Mouse (Mus musculus): ENCODE measurements around the gene Glod4.

Gene Glod4

DNA sequence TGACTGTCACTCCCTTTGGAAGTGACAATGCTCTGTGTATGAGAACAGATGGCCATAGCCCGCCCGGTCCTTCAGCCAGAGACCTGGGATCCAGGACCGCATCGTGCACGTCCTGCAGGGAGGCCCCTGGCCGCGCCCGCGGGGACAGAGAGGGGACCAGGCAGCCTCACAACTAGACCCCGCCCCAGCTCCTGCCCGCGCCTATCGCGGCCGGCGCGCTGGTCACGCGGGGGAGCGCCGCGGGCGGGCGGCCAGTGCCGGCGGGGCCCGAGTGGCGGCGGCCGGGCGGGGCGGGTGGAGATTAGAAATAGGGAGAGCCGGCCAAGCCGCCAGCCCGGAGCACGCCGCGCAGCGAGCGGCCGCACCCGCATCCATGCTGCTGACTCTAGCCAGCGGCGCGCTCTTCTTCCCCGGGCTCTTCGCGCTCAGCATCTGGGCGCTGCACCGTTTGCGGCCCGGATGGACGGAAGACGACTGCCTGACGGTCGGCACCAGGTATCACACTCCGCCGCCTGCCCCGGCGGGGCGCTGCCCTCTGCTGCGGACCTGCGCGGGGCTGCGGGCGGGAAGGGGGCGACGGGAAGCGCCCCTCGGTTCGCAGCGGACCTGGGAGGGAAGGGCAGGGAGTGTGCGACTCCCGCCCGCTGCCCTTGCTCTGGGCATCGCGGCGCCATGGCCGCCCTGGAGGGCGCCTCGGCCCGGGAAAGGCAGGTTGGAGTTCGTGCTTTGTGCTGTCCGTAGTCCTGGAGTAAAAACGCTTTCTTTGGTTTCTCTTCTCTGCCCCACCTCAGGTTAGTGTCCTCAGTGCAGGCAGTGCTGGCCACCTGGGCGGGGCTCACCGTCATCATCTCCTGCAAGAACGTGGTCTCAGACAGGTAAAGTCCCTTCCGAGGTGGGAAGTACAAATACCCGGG lies 41.5 kb downstream of the Glod4 start:
- DNase-seq (ENCODE audit: low spot score in 2 of 2) = peak; percentile 84 to 86

- DNase-seq (ENCODE audit: low spot score in 2 of 2) = no peak
Measured at GRCm38 (mm10) chr11:76196977-76197469, 46.5 kb downstream of the Glod4 start.

DNA sequence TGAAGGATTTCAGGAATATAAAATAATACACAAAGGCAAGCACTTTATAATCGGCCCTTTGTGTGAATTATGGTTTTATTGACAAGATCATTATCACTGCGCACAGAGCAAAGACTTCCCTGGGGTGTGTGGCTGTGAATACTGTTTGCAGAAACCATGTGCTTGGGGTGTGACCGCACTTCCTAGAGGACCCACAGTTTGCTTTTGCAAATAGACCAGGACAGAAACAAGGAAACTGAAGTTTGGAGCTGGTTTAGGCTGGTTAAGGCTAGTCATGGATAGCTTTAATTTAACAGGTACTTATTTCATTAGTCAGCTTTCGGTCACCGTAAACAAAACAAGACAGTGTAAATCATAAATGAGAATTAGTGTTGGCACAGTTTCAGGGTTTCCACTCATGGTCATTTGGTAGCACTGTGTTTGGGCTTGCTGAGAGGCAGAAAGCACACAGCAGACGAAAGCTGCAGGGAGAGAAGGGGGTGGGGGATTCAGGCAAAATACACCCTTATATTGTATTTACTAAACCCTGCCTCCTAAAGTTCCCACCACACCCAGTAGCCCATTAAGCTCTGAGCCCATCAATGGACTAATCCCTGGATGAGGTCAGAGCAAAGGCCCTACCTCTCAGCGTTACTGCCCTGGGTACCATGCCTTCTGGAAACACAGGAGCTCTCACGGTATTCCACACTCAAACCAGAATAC lies 47.1 kb downstream of the Glod4 start:
- no peak for DNase-seq (ENCODE audit: low spot score in 2 of 2)

- no peak for DNase-seq (ENCODE audit: low spot score in 2 of 2)
Measured at GRCm38 (mm10) chr11:76186908-76187307, 56.6 kb downstream of the Glod4 start.

GRCm38 (mm10) chr11:76183745-76184144 lies 59.8 kb downstream of the Glod4 start:
- no peak for DNase-seq (ENCODE audit: low spot score in 2 of 2)

- no peak for DNase-seq (ENCODE audit: low spot score in 2 of 2)
Measured at GRCm38 (mm10) chr11:76180146-76180540, 63.4 kb downstream of the Glod4 start.

- DNase-seq (ENCODE audit: low spot score in 2 of 2) = peak; percentile 82 to 86
Measured at GRCm38 (mm10) chr11:76179495-76180145, 63.9 kb downstream of the Glod4 start, which contains the start of the genes Vps53 and Fam57a. Gene Vps53, minus strand, starts transcription at chr11:76179647. Gene Fam57a, plus strand, starts transcription at chr11:76179671.

- DNase-seq (ENCODE audit: low spot score in 2 of 2) = peak in 1 of 2 experiments; percentile 23
Measured at GRCm38 (mm10) chr11:76178726-76179494, 64.6 kb downstream of the Glod4 start.

DNA sequence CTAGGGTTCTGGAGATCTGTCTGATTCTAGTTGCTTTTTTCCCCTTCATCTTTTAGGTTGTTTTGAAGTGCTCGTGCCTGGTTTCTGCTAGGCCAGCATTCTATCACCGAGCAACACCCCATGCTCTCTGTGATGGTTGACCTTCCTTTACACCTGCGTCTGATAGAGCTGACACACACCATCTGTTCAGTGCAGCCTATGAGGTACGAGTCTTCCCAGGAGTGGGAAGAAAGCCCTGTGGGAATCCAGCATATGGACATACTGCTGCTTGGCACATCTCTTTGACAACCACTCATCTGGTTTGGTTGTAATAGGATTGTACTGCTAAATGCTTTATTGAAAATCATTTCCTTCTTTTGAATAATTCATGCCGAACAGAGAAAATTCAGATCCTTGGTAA lies 73.3 kb downstream of the Glod4 start:
- DNase-seq (ENCODE audit: low spot score in 2 of 2) = no peak

DNA sequence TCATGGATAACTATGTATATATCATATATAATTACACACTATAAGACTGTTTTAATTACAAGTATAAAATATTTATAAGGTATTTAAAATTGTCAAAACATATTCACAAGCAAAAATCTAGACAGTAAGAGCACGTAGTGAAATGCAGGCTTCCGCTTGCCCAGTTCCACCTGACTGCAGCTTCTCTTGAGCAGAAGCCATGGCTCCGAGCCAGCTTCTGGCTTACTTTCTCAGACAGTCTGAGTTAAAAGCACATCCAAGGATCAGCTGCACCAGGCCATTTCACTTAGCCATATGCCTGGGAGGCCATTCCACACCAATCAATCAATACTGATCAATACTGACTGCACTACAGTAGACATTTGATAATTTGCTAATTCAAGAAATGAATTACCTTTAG lies 74.5 kb downstream of the Glod4 start:
- DNase-seq (ENCODE audit: low spot score in 2 of 2) = no peak

GRCm38 (mm10) chr11:76167079-76167765 lies 76.3 kb downstream of the Glod4 start:
- DNase-seq (ENCODE audit: low spot score in 2 of 2) = peak; percentile 36 to 71

DNA sequence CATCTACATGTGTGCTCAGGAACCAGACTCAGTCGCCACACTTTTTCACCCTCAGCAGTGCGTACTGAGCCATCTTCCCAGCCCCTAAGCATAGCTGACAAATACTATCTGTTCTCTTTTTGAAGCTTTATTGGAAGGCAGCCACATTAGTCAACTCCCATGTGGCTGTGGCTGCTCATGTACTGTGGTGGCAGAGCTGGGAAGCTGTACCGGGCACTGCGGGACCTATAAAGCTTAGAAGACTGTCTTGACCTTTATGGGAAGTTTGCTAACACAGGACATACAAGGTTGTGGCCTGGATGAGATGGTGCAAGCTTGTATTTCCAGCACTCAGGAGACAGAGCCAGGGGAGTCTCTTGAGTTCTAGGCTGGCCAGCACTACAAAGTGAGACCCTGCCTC lies 76.9 kb downstream of the Glod4 start:
- no peak for DNase-seq (ENCODE audit: low spot score in 2 of 2)

- no peak for DNase-seq (ENCODE audit: low spot score in 2 of 2)
Measured at GRCm38 (mm10) chr11:76160251-76160650, 83.3 kb downstream of the Glod4 start.

- DNase-seq (ENCODE audit: low spot score in 2 of 2) = no peak
Measured at GRCm38 (mm10) chr11:76158375-76158774, 85.2 kb downstream of the Glod4 start.

DNA sequence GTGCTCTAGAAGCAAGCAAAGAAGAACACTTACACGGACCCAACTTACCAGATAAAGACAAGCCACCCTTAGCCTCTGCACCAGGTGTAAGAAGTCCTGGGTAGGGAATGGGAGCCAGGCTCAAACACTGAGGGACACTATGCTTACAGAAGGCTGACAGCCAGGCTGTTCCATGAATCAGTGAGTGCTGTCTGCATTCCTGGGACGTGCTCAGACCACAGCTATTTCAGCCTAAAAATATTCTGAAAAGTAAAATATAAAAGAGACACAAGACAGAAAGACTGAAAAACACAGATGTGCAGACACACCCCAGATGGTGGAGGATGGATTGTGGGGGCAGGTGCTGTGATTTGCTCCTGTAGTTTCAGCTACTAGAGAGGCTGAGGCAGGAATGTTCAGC lies 88.7 kb downstream of the Glod4 start:
- no peak for DNase-seq (ENCODE audit: low spot score in 2 of 2)

DNA sequence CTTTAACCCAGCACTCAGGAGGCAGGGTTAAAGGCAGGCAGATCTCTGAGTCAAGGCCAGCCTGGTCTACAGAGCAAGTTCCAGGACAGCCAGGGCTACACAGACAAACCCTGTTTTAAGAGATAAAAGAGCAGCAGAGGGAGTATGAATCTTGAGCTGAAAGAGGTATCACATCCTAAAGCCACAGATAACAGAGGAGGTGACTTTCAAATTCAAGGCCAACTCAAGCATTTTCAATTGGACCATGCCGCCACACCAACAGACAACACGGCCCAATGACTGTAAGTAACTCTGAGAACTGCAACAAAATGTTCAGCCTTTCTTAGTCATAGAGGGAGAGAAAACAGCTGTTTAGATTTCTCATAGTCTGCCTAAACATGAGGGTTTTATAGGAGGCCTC lies 89.3 kb downstream of the Glod4 start:
- no peak for DNase-seq (ENCODE audit: low spot score in 2 of 2)

DNA sequence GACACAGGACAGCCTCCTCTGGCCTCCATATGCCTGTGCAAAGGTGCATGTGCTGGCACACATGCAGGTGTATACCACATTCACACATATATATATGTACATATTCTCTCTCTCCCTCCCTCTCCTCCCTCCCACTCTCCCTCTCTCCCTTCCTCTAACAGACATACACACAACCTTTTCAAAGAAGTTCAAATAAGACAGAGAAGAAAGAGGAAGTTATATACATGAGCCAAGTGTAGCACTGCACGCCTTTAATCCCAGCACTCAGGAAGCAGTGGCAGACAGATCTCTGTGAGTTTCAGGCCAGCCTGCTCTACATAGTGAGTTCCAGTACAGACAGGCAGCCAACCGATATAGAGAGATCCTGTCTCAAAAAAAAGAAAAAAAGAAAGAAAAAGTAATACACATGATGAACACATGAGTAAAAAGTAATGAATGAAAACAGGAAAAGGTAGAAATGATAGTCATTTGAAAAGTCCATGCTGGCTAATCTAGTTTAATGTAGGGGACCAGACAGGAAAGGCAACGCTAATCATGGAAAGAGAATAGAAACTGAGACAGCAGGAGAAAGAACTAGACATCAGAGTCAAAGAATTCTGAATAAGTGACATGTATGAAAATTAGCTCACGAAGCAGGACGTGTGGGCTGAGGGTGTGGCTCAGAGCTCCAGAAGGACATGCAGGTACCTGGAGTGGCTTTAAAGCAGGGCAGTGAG lies 90.1 kb downstream of the Glod4 start:
- no peak for DNase-seq (ENCODE audit: low spot score in 2 of 2)

DNA sequence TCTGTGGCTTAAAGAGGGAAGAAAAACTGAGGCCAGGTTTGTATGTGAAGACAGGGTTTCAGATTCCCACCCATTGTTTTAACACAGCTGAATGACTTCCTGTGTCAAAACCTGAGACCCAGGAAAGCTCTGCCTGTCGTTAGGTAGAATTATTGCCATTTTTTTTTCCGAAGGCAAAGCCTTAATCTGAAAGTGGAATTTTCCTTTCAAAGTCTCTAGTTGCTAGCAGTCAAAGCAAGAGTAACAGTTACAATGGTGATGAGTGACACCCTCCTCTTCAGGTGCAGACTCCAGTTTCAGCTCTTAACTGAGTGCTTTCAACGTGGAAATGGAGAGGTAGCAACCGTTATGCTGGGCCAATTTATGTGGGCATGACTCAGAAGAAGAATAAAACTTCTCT lies 92.5 kb downstream of the Glod4 start:
- no peak for DNase-seq (ENCODE audit: low spot score in 2 of 2)

DNA sequence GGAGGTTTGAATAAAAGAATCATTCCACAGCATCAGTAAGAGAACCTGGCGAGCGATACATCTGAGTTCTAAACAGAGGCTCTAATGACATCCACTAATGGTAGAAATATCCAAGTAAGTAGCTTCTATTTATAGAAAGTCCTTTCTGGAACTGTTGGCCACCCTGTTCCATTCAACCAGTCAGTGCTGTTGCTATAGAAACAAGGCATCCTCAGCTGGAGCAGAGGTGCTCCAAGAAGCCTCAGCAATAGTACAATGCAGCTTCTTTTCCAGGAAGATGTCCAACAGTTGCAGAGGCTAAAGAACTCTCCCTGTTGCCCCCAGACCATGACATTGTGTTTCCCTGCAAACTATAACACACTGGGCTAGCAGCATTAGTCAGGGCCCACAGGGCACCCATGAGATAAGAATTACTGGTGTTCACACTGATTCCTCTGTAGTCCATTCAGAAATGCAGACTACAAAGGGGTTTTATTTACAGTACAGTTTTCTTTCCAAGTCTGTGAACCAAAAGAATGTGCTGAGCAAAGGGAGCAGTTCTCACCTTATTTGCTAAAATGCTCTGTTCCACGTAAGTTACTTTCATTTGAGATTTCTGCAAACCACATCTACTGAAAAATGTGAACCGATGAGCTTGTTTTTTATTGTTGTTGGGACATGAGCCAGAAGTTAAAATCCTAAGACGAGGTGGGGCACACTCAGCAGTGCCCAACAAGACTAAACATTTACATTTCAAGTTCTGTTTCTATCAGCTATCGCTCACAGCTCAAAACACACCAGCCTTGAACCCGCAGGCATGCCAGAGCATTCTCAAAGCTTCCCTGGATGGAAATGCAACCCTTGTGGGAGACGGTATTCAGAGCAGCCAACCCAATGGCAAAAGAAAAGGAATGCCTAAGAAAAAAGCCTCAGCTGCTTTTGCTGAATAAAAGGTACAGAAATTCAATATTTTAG lies 95.2 kb downstream of the Glod4 start:
- no peak for DNase-seq (ENCODE audit: low spot score in 2 of 2)
